8 mouse cellular contexts compared by ENCODE assay signal in genomic region chr2:39065400-39065987, GRCm38 (mm10). TPM values are rescaled to one million over a fixed set of nuclear protein-coding genes. Genes with fewer than 3 reads are reported as not detected.
DNase-seq lines count a peak whose midpoint lies in the region; ATAC-seq lines count a peak whose summit lies in the region.

Gene Golga1, minus strand, starts transcription at chr2:39065541.

- no peaks in the 10 kb centered on the region for H3K9me3 ChIP-seq in hindbrain, embryonic 11.5 days (ENCODE audit: control insufficient read depth, low read length)

- H3K9ac ChIP-seq in hindbrain, embryonic 11.5 days (ENCODE audit: low read depth, low read length) = peak within 1 kb of the TSS; percentile 91

- WGBS in hindbrain, embryonic 11.5 days = 1% methylated on average over 48 of the region's 50 CpGs

- peak within 1 kb of the TSS; percentile 66 for H3K27ac ChIP-seq in hindbrain, embryonic 11.5 days (ENCODE audit: low read depth, low read length)

- peak within 1 kb of the TSS; percentile 85 for H3K4me3 ChIP-seq in hindbrain, embryonic 11.5 days (ENCODE audit: low read depth, low read length)

- ATAC-seq in hindbrain, embryonic 11.5 days (ENCODE audit: low FRiP score) = peak; percentile 99

- no peaks in the 10 kb centered on the region for H3K4me1 ChIP-seq in hindbrain, embryonic 11.5 days (replicated peaks; ENCODE audit: control insufficient read depth, insufficient read depth, low read length)

- no peaks in the 10 kb centered on the region for H3K36me3 ChIP-seq in hindbrain, embryonic 11.5 days (ENCODE audit: control insufficient read depth, insufficient read depth, low read length)

- H3K4me2 ChIP-seq in hindbrain, embryonic 11.5 days (replicated peaks; ENCODE audit: low read depth, low read length) = peak within 1 kb of the TSS; percentile 93

- H3K27me3 ChIP-seq in hindbrain, embryonic 11.5 days (ENCODE audit: control insufficient read depth, insufficient read depth, low read length) = no peaks in the 10 kb centered on the region

- DNase-seq in MN1 (ENCODE audit: low spot score) = peak; percentile 100
- DNase-seq in cerebellum, adult 9-10 months = peak; percentile 86
- DNase-seq in frontal cortex, adult 2 months (ENCODE audit: extremely low spot score in 1 of 2, low spot score in 1 of 2) = peak; percentile 80 to 90
- DNase-seq in hindbrain, embryonic 11.5 days (ENCODE audit: low spot score) = peak; percentile 94
- DNase-seq in layer of hippocampus, postnatal 10 days (ENCODE audit: low spot score in 2 of 2) = peak; percentile 87 to 91
- DNase-seq in lung, postnatal 10 days = peak; percentile 95
- DNase-seq in ovary, postnatal 36 days (ENCODE audit: low spot score) = peak; percentile 92
- DNase-seq in thymus, postnatal 25 days = peak; percentile 89

RNA-seq across cellular contexts. Expression of gene Golga1, which starts in this region (rescaled TPM):
- polyA plus RNA-seq in frontal cortex, adult 2 months (2012; rRNA removed) = 35.3 and 40.7 TPM in 2 replicates
- polyA plus RNA-seq in hindbrain, embryonic 11.5 days (2014; fragmentation: Nextera tagmentation; extraction: Ambion mirVana) = 32.9 and 37.3 TPM in 2 replicates
- 10 to 100 TPM; 31.1 to 32.0 TPM for total RNA-seq in layer of hippocampus, postnatal 10 days (2021)

Comparison
In these comparisons a context has a peak if more than half of its experiments do, and no peak if none do; other contexts are left out.
1. Peak in every context shown above with its lines: DNase-seq, ATAC-seq, H3K4me3 ChIP-seq and H3K27ac ChIP-seq.